Mouse (Mus musculus): ENCODE measurements around the gene Zmynd8.

- TF ChIP-seq TAL1 (conservative IDR thresholded peaks at IDR 0.05; ENCODE audit: low read depth, low read length) (no peak), CTCF (IDR thresholded peaks at IDR 0.05; ENCODE audit: low read depth, low read length) (no peak), GATA1 (IDR thresholded peaks at IDR 0.05; ENCODE audit: borderline replicate concordance, low read length) (no peak), GATA2 (IDR thresholded peaks at IDR 0.05; ENCODE audit: borderline replicate concordance, low read depth, low read length) (no peak), POLR2AphosphoS5 (IDR thresholded peaks at IDR 0.05; ENCODE audit: insufficient replicate concordance, low read depth, low read length) (no peak)
Measured at GRCm38 (mm10) chr2:165788005-165788404, 110.8 kb downstream of the Zmynd8 start.

All from G1E (cell line).